Mouse (Mus musculus) left cerebral cortex, postnatal 10 days (tissue): ENCODE results near the gene Gm42417. TPM values are rescaled to one million over a fixed set of nuclear protein-coding genes. Genes with fewer than 3 reads are reported as not detected.
"Not testable (repeated sequence)": the region's sequence is repeated elsewhere in the genome, so short reads cannot be mapped to it uniquely, and the experiment has no call there.

ENCODE experiments used
- DNase-seq, 2 experiments: peaks; one replicate each; pipeline ENCODE4 v3.0.0; 2021 to 2022; ENCODE audit warnings: low spot score in 2 of 2, mixed read lengths in 1 of 2; ENCODE audit errors: extremely low spot score in 1 of 2
- intact Hi-C: fragments of 180-260 bp; cut with DNase I; formaldehyde crosslinking; loops from one replicate; pipeline ENCODE4 v1.15.1; 2025
- total RNA-seq, 2 experiments: library from RNA; stranded (reverse); gene quantifications; 2 replicates each; pipeline ENCODE4 v1.2.3; 2021

Gene Gm42417
- total RNA-seq, 2 experiments from 2014 or later: 0.49 TPM; not detected in 1

- intact Hi-C loops: no loop called here
- no peak for DNase-seq
These were observed 11.0 kb upstream of the Gm42417 start for GRCm38 (mm10) chr1:36550075-36550863.

- no peak for DNase-seq
- intact Hi-C loops: no loop called here
These were observed 10.3 kb upstream of the Gm42417 start for GRCm38 (mm10) chr1:36549491-36549890.

- DNase-seq: peak in 1 of 2 experiments; percentile 26
- intact Hi-C loops: no loop called here
These were observed 9.5 kb upstream of the Gm42417 start for GRCm38 (mm10) chr1:36548771-36549170.

GRCm38 (mm10) chr1:36547981-36548598, 8.9 kb upstream of the Gm42417 start:
- intact Hi-C loops: loop anchor here (1.0 kb wide), 1 partner anchor 136 kb away; no protein-coding TSS in a partner anchor

GRCm38 (mm10) chr1:36546888-36547471, 7.8 kb upstream of the Gm42417 start, which contains the start of gene Ankrd39:
Gene Ankrd39, minus strand, starts transcription at chr1:36547445.
- intact Hi-C loops: loop anchor here (1.0 kb wide), 1 partner anchor 137 kb away; no protein-coding TSS in a partner anchor
- DNase-seq: peak; percentile 98

More at GRCm38 (mm10) chr1:36547981-36548598, 8.9 kb upstream of the Gm42417 start:
- peak in 1 of 2 experiments; percentile 80 for DNase-seq

- intact Hi-C loops: no loop called here
- peak in 1 of 2 experiments; percentile 45 for DNase-seq
These were observed 6.8 kb upstream of the Gm42417 start for GRCm38 (mm10) chr1:36545845-36546600.

- DNase-seq: no peak
- intact Hi-C loops: no loop called here
These were observed 6.2 kb upstream of the Gm42417 start for GRCm38 (mm10) chr1:36545382-36545781.

GRCm38 (mm10) chr1:36542925-36543324, 3.7 kb upstream of the Gm42417 start:
- DNase-seq: no peak
- intact Hi-C loops: no loop called here

- intact Hi-C loops: no loop called here
- no peak for DNase-seq
These were observed 2.6 kb upstream of the Gm42417 start for GRCm38 (mm10) chr1:36541844-36542243.

GRCm38 (mm10) chr1:36540807-36541206, 1.6 kb upstream of the Gm42417 start:
- intact Hi-C loops: no loop called here
- no peak for DNase-seq

- intact Hi-C loops: no loop called here
- no peak for DNase-seq
These were observed 903 bp upstream of the Gm42417 start for GRCm38 (mm10) chr1:36540132-36540531.

GRCm38 (mm10) chr1:36538727-36539126, 502 bp downstream of the Gm42417 start:
- DNase-seq: no peak
- intact Hi-C loops: no loop called here

- intact Hi-C loops, DNase-seq: not testable (repeated sequence)
These were observed 2.4 kb downstream of the Gm42417 start, which contains the start of gene Ankrd23 for GRCm38 (mm10) chr1:36536783-36537182. Gene Ankrd23, minus strand, starts transcription at chr1:36536883.

- intact Hi-C loops: no loop called here
These were observed 2.9 kb downstream of the Gm42417 start for GRCm38 (mm10) chr1:36536397-36536728.

GRCm38 (mm10) chr1:36535477-36536396, 3.5 kb downstream of the Gm42417 start:
- DNase-seq: peak in 1 of 2 experiments; percentile 34
- intact Hi-C loops: no loop called here

More at GRCm38 (mm10) chr1:36536397-36536728, 2.9 kb downstream of the Gm42417 start:
- DNase-seq: no peak

GRCm38 (mm10) chr1:36534595-36535058, 4.6 kb downstream of the Gm42417 start:
- DNase-seq: peak in 1 of 2 experiments; percentile 34
- intact Hi-C loops: no loop called here

- no peak for DNase-seq
- intact Hi-C loops: no loop called here
These were observed 5.7 kb downstream of the Gm42417 start for GRCm38 (mm10) chr1:36533546-36533945.

GRCm38 (mm10) chr1:36531461-36531860, 7.8 kb downstream of the Gm42417 start:
- intact Hi-C loops: no loop called here
- DNase-seq: no peak
